Mouse (Mus musculus): ENCODE measurements at regions not wholly inside any gene's neighbourhood (a gene's known extent, or its start where the extent isn't known, plus 50 kb on each side); places are given as distances from the start of the nearest gene placed in this dataset.
"Not testable (repeated sequence)": the region's sequence is repeated elsewhere in the genome, so short reads cannot be mapped to it uniquely, and the experiment has no call there.

DNA sequence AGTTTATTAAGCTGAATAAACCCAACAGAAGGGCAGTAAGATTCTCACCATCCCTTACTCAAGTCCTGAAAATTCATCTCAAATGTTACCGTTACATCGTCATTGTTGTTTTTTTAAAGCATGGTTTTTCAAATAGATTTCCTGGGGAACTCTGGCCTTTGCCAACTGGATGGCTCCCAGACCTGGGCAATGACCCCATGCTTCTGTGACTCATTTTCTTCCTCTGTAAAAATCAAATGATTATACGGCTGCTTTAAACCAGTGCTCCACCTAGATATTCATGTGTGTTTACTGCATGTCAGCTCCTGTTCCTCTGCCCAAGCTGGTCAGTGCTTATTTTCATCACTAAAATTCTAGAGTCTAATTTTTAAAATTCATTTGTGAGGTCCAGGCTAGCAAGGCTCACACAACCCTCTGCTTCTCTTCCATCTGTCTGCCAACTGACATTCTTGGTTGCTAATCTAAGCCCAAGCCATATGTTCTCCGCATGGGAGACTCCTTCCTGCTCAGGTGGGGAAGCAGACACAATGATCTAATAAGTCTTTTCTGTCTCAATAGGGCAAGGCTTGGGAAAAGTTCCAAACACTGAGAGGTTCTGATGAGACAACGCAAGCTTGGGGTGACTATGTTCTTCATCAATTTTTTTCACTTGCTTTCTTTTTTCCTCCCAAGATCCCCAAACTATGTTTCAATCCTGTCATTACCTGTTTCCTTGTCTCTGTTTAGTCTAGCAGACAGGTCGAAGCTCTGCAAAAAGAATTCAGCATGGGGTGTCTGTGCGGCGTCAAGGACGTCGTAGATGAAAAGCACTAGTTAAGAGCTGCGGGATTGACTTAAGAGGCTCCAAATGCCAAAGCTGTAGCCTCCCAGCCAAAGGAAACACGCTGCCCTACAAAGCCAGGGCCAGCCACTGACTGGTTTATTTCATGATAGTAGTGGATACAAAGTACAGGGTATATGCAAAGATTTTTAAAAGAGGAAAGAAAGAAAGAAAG, 594.7 kb downstream of the Efna5 start:
- DNase-seq = no peak

DNA sequence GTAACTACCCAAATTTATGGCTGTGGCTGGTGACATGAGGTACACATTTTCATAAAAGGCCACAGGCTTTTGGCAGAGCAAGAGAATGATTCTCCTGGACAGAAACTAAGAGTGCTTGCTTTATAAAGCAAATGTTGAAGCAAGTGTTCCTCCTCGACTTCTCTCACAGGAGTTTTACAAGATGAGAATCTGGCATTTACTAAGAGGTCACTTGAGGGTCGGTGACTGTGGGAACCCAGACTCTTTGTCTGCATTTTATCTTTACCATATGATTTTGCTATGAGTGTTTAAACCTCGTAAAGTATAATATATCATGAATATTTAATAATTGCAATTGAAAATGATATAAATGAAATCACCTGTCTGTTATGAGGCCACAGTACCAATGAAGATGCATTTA, 600.9 kb downstream of the Efna5 start:
- no peak for DNase-seq

DNA sequence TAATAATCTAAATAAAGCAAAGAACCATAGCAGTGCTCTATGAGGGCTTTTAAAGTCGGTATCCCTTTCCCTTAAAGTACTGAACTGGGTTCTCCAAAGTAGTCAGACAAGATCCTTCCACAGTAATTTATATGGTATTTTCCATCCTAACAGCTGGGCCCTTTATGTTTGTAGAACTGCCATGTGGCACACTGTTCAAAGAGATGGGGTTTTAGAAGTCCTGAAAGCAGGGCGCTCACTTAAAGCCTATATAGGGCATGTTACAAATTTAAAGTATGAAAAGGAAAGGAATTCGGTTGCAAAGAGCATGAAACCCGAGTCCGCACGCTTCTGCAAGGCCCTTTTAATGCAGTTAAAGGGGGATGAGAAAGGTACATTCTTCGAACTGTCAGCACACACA, 609.7 kb downstream of the Efna5 start:
- no peak for DNase-seq

DNA sequence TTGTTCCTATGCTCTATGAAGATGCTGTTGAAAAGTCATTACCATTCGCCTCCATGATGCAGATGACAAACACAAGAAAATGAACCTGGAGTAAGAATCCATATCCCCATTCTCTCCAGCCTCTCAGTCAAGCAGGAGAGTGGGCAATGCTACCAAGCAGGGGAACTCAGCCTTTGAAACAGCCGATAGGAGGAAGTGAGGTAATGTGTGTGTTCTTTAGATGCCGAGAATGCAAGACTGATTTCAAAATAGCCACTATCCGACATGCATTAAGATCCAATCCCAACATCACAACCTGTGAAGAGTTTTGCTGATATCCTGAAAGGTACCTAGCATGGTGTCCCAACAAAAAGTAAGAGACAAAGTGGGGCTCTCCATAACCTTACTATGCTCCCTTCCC, 611.8 kb downstream of the Efna5 start:
- DNase-seq = no peak

DNA sequence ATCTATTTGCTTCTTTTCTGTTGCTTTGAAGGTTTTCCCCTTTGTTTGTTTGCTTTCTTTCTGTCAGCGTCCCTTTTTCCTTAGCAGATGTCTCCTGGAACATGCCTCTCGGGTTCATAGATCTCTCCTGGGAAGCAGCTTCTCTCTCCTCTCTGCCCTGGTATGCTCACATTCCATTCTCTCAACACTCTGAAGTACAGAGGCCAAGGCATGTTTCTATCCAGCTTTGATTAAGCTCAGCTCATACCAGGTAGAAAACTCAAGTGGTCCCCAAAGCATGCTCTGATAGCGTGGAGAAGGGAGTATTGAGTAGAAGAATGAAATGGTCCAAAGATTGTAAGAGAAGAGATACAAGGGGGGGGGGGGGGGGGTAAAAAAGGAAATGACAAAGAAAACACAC, 627.7 kb downstream of the Efna5 start:
- DNase-seq = no peak

DNA sequence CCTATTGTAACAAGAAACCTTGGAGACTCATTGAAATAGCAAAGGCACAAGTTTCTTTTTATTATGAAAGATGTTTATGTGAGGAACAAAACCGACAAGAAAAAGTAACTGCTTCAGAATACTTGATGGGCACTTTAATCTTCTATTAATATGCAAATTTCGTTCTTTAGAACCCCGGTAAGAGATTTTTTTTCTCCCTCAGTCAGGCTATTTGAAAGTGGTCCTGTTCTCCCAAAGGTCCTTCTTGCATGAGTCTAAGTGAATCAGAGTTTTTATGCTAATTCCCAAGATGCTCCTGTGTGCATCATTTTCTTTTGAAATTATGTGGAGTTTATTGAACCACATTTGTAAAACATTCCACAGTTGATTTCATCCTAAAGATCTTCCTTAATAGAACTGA, 633.1 kb downstream of the Efna5 start:
- no peak for DNase-seq

DNA sequence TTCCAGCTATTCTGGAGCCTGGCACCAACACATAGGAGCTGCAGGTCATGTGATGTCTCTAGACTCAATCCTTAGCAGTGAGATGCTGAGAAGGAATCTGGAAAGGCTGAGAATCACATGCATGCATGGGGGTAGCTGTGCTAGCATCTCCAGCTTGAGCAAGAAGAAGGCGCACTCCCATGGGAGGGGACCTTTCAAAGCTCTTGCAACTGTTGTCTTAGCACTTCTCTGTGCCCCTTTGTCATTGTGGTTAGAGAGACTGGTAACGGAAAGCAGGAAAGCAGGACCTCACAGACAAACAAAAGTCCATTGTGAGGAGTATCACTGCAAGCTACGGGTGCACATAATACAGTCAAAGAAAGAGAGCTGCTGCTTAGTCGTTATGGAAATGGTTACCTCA, 634.5 kb downstream of the Efna5 start:
- no peak for DNase-seq

DNA sequence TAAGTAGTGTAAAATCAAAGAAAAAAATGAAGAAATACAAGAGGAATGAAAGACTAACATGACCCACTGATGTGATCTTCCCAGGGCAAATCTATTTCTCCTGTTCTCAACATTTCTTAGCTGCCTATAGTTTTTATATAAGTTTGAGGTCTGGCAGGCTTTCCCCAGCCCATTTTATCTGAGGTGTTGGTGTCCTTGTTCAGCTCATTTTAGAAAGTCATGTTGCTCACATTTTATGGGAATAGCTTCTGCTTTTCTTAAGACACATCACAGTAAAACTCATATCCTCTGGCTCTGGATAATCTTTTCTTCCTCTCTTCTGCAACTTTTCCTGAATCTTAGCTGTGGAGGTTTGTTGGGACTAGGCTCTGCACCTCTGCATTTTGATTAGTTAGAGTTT, 650.2 kb downstream of the Efna5 start:
- DNase-seq = no peak

DNA sequence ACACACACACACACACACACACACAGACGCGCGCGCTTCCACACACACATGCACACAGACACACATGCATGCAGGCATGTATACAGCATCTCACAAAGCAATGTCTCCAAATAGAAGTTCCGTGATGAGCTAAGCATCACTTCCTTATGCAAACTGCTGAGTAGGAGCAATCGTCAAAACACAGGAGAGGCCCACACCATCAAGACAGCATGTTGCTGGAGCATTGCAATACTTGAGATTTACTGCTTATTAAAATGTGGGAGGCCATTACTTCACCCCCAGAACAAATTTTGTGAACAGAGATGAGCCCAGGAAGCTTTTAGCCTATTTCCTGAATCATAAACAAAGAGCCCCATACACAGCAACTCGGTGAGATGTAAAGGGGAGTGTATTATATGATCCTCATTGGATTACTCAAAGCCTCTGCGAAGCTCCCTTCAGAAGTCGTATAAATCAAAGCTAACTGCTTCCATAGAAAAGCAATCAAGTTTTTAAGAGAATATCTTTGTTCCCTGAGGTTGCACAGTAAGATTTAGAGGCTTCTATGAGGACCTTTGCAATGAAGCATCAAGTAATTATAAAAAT, 670.6 kb downstream of the Efna5 start:
- no peak for DNase-seq

DNA sequence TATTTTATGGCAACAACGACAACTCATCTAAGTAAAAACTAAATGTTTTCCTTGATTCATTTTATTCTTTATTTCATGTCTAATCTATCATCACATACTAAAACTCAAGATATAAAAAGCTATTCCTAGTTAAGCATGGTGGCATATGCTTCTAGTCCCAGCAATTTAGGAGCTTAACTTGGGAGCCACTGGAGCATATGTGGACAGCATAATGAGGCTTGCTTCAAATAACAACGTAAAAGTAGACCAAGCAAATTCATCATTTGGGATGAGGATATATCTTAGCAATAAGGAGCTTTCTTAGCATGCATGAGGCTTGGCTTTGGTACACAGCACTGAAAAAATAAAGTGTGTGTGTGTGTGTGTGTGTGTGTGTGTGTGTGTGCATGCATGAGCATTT, 678.5 kb downstream of the Efna5 start:
- DNase-seq = no peak

DNA sequence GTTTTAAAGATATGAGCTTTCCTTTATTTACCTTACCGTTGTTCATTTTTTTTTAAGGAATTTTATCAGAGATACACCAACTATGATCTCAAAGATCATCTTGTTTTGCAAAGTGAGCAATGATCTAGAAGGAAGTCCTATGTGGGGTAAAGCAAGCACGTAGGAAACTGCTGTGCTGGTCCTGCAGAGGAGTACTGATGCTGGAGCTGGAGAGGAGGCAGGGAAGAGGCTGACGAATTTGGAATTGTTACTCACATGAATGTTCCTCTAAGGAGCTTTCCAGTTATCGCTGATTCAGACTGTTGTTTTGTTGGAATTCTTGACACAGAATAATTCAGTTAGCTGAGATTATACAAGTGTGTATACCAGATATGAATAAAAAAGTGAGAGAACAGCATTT, 680.6 kb downstream of the Efna5 start:
- DNase-seq = no peak

DNA sequence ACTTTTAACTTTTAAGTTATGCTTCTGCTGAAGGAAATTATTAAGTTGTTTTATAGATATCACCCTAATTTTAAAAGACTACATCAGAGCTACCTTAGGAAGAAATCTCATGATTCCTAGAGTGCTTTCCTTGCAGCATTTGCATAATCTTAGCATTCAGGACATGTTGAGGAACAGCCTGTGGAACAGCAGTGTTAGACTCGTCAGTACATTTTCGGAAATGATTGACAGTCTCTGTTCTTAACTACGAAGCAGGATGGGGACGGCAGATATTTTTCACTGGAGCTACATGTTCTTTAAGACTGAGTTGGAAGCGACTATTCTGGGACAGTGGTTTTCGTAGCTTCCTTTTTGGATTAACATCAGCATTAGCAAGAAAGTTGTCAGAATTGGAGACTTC, 681.6 kb downstream of the Efna5 start:
- no peak for DNase-seq

DNA sequence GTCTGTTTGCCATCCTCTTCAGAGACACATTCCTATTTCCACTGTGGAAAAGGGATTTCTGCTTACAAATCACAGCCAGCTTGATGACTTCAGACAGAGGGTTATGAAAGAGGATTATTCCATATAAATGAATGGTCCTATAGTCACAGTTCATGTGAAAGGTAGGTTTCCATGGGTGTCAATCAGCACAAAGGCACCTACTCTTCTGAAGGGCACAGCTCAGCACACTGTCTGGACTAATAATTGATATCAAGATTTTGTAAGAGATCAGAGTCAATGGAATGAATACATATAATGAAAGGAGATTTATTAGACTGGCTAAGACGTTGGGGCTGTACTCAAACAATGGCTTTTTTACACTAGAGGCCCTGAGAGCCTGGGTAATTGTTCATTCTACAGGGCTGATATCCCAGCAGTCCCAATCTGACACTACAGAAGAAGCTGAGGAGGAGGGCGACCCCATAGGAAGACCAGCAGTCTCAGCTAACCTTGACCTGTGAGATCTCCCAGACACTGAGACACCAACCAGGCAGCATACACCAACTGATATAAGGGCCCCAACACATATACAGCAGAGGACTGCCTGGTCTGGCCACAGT, 702.4 kb downstream of the Efna5 start:
- no peak for DNase-seq

DNA sequence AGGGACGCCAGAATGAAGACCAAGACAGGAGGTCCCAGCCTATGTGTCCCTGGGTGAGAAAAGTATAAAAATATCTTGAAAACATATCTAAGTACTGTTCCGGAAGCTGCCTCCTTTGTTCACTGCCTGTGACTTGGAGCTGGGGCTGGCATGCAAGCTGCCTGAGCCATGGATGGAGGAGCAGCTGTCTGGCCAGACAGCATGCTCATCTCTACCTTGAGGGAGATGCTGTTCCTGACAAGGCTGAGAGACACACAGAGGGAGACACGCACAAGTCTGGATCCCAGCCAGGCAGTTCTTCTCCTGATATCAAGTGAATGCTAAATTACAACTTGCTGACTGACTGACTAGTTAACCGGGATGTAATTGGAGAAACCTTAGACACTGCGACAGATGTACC, 704.8 kb downstream of the Efna5 start:
- DNase-seq = no peak

DNA sequence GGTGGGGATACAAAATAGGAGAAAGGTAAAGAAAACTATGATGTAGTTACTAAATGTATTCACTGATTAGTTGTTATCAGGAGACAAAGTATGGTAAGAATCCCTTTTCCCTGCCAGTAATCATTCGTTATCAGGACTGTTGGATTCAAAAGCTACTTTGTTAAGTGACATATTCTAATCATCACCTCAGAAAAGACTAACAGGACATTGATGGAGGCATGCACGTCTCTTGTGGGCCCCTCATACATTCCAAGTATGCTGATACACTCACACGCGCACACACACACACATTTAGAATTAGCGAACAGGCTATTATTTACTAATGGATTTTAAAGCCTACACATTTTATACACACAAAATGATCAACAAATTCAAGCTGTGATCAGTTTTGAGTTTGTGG, 708.8 kb downstream of the Efna5 start:
- no peak for DNase-seq

DNA sequence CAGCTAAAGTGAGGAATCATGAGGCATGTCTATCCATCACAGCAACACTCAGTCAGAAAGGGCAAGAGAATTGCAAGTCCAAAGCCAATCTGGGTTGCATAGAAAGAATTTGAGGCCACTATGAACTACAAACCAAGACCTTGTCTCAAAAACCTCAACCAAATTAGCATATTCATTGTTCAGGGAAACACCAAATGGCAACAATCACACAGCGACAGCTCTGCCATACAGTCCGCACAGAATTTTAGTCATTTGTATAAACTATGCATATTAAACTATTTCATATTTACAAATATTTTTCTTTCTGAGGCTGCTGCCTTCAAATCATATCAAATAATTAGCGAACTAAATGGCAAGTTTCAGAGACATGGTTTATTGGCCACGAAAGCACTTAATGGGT, 709.6 kb downstream of the Efna5 start:
- no peak for DNase-seq

DNA sequence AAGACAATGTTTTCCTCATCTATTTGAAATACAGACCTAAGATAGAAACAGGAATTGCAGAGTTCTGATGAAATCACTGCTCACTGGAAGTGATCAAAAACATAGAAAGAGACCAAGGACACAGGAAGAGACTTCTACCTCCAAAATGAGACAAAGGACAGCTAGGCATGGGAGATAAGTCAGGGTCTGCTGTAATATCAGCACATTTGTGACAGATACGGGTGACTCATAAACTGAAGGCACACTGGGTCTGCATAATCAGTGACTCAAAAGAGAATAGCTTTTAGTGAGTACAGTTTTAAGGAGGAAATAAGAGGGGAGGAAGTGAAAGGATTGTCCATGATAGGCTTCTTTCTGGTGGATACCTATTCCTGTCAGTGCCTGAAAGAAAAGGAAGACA, 719.7 kb downstream of the Efna5 start:
- no peak for DNase-seq

DNA sequence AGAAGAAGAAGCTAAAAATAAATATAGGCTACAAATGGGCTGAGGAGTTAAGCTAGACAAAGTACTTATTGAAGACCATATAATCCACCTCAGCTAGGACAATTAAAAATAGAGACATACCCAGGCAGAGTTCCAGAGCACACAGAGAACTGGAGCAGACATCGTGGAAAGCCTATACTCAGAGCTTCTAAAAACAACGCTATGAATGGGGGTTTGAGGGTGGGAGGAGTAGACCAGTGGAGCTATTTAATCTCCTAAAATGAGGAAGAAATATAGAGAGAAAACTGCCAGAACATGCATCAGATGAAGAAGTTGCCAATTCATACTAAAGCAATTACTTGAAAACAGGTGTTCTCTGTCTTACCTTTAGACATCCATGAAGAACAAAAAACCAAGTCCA, 720.8 kb downstream of the Efna5 start:
- no peak for DNase-seq

DNA sequence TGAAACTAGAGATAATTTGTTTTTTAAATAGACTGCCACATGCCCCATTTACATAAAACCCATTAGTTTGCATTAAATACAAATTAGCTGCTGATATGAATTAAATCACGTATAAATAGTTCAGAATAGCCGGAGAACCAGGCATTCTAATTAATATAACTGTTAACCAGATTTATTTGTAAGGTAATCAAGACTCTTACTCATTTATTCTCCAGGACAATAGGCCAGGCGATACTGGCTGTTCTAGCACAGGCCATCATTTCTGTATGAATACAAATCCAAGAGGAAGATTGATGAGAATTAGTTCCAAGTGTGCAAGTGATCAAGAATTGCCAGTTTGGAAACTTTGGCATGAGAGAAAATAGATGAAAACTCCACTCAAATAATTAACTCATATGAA, 746.1 kb downstream of the Efna5 start:
- DNase-seq = no peak

DNA sequence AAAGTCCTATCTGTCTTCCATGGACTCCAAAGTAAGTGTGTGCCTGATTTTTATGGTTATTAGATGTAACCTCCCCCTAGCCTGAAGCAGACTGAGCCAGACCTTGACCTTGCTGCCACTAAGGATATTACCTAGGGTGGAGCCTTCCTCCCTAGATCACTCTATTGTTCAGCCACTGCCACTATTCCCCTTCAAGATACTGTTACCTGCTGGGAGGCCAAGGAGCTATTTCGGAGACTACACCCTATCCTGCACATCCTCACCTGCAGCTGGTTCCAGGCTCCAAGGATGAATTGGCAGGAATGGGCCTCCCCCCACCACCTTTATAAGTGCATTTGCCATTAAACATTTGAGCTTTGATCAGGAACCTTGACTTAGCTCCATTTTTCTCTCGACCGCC, 769.4 kb downstream of the Efna5 start:
- not testable (repeated sequence) for DNase-seq

DNA sequence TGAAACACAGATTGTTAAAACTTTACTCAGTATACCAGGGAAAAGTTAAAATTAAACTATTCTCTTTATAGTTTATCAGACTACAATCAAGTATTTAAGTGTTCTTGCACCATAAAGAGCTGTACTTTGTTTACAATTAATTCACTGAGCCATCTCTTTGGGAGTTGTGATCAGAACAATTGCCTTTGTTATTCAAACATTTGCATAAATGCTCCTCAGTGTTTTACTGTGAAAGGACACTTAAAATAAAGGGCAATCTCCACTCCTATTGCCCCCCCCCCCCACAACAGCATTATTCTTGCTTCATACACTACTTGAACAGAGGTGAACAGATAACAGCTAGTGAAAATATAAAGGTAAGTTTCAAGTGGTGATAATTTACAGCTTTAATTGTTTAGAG, 772.1 kb downstream of the Efna5 start:
- no peak for DNase-seq

DNA sequence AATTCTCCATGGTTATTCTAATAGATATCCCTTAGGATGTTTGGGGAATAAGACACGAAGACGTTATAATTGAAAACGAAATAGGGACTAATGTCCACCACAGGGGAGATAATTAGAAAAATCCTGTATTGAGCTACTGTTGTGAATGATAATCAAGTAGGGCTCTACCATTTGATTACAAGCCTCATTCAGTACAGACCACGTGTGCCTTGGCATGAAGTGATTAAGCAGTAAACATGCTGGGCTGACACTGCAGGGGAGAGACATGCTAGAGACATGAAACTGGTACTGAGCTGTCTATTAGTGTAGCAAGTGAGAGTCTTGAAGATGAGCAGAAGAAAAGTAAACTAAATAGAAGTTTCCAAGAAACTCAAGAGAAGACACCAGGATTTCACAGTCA, 797.8 kb downstream of the Efna5 start:
- no peak for DNase-seq

DNA sequence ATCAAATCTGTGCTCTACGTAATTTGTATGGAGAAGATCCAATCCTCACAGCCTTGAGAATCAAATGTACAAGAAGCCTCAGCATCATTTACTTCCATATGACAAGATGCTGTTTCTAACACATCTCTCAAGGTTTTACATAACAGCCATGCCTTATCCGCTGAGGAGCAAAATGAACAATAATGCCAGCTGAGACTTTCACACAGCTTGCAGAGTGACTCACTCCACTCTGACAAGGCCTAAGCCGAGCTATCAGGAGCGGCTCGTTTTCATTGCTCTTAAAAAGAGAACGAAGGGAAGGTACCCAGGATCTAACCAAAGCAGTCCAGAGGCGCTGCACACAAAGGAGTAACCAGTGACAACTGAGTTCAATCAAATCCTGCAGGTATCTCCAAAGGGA, 803.5 kb downstream of the Efna5 start:
- DNase-seq = no peak

DNA sequence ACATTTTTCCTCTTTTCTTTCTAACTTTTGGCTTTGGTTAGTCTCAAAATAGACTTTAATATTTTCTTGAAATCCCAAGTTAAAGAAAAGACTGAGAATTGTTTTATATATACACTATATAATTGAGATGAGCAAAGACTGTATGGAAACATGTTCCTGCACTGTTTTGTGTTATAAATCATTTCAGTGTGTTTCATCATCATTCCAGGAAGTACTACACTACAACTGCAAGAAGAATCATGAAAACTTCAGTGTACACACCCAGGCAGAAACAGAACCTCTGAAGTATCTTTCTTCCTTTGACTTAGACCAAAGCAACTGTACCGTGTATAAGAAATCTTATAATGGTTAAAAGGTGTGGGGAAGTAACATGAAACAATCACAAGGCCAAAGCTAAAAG, 816.2 kb downstream of the Efna5 start:
- DNase-seq = no peak
